Mouse (Mus musculus): ENCODE measurements around the gene Immt.

- TF ChIP-seq POLR2A (IDR thresholded peaks at IDR 0.05; ENCODE audit: borderline replicate concordance, extremely low read depth, insufficient read depth, insufficient read length, poor library complexity, severe bottlenecking): no peak
- TF ChIP-seq CTCF (IDR thresholded peaks at IDR 0.05; ENCODE audit: borderline replicate concordance, extremely low read depth, insufficient read depth, insufficient read length): no peak
These were observed 36.6 kb downstream of the Immt start for GRCm38 (mm10) chr6:71867751-71868150.

Data from brain, embryonic 14.5 days (tissue).